Comparison of ENCODE assay signal across 9 mouse cellular contexts in genomic region chr9:44505824-44506467, GRCm38 (mm10). TPM values are rescaled to one million over a fixed set of nuclear protein-coding genes. Genes with fewer than 3 reads are reported as not detected.
DNase-seq lines count a peak whose midpoint lies in the region; ATAC-seq and TF ChIP-seq lines count a peak whose summit lies in the region.
"Had no signal": no experiment of that assay in that cellular context is flagged by ENCODE, and none has a peak within 500 bp of the region (broad histone marks: within the 10 kb centered on the region; RNA-seq: fewer than 3 reads in every experiment).

No protein-coding gene starts in this region.

- no peaks in the 10 kb centered on the region for H3K9me3 ChIP-seq in liver, embryonic 12.5 days (replicated peaks)

- H3K9ac ChIP-seq in liver, adult 2 months (ENCODE audit: low read depth, low read length): no peak overlapping the region
- no peak overlapping the region for H3K9ac ChIP-seq in liver, embryonic 12.5 days

- WGBS in liver, adult 2 months: 83% methylated on average over 23 of the region's 23 CpGs
- 69% methylated on average over 23 of the region's 23 CpGs for WGBS in bone marrow, adult 2 months
- 51% methylated on average over 23 of the region's 23 CpGs for WGBS in liver, embryonic 12.5 days (ENCODE audit: insufficient replicate concordance)

- peaks cover 13% of the 10 kb centered on the region for H3K36me3 ChIP-seq in liver, adult 2 months (ENCODE audit: control insufficient read depth, insufficient read depth, low read length)
- peaks cover 41% of the 10 kb centered on the region for H3K36me3 ChIP-seq in liver, embryonic 12.5 days

- intact Hi-C loops in gastrocnemius, postnatal 14 days (cut with DNase I; ENCODE audit: low total_unique reads): loop anchor here (5.0 kb wide), 3 partner anchors 34 to 146 kb away; no protein-coding TSS in a partner anchor

- peak; percentile 44 for DNase-seq in gastrocnemius, postnatal 14 days
- DNase-seq in gastrocnemius, adult 18-20 months (ENCODE audit: low spot score): no peak
- DNase-seq in liver, adult 2 months (ENCODE audit: extremely low read depth, low read depth, low spot score): no peak
- DNase-seq in liver: no peak
- DNase-seq in left cerebral cortex, adult 18-20 months (ENCODE audit: low spot score in 2 of 2): no peak
- no peak for DNase-seq in right cerebral cortex, postnatal 36 days (ENCODE audit: low spot score in 2 of 2)

- H3K79me2 ChIP-seq in liver, adult 2 months (ENCODE audit: control insufficient read depth, insufficient read depth, low read length): no peaks in the 10 kb centered on the region; the same call in 1 of the 2 replicates

- H3K27me3 ChIP-seq in liver, adult 2 months (ENCODE audit: control insufficient read depth, insufficient read depth, low read length): no peaks in the 10 kb centered on the region
- 0 out of 2 replicates have a peak, but pooled peaks cover 11% of the 10 kb centered on the region for H3K27me3 ChIP-seq in liver, embryonic 12.5 days (replicated peaks)

- ATAC-seq in liver, embryonic 12.5 days: no peak

- peak overlapping the region; percentile 39 for H3K4me2 ChIP-seq in liver, embryonic 12.5 days

- peaks cover 14% of the 10 kb centered on the region for H3K4me1 ChIP-seq in liver, adult 2 months (ENCODE audit: control insufficient read depth, insufficient read depth, low read length)
- no peaks in the 10 kb centered on the region; the same call in 1 of the 2 replicates for H3K4me1 ChIP-seq in bone marrow, adult 2 months (ENCODE audit: control insufficient read depth, insufficient read depth, low read length)
- H3K4me1 ChIP-seq in liver, embryonic 12.5 days: peaks cover 43% of the 10 kb centered on the region

- 0 out of 2 replicates have a peak, but pooled peaks have one; percentile 6 for TF ChIP-seq CTCF in liver, adult 2 months (IDR thresholded peaks at IDR 0.05; ENCODE audit: low read depth, low read length)
- peak; percentile 21; the same call in 1 of the 2 replicates for TF ChIP-seq CTCF in bone marrow, adult 2 months (IDR thresholded peaks at IDR 0.05; ENCODE audit: control insufficient read depth, insufficient read depth, low read length)

- TF ChIP-seq POLR2A in liver, adult 2 months (IDR thresholded peaks at IDR 0.05; ENCODE audit: extremely low read depth, insufficient read depth, low read length): no peak
- no peak for TF ChIP-seq POLR2A in bone marrow, adult 2 months (IDR thresholded peaks at IDR 0.05; ENCODE audit: borderline replicate concordance, control insufficient read depth, low read depth, low read length)

- H3K27ac ChIP-seq in liver, adult 2 months (replicated peaks; ENCODE audit: insufficient read depth, low read depth, low read length): no peak overlapping the region
- no peak overlapping the region for H3K27ac ChIP-seq in bone marrow, adult 2 months (ENCODE audit: control insufficient read depth, insufficient read depth, low read depth, low read length, poor library complexity)
- no peak overlapping the region for H3K27ac ChIP-seq in liver, embryonic 12.5 days

- no peak overlapping the region for H3K4me3 ChIP-seq in liver, adult 2 months (ENCODE audit: insufficient read depth, low read depth, low read length)
- no peak overlapping the region for H3K4me3 ChIP-seq in bone marrow, adult 2 months (replicated peaks; ENCODE audit: control insufficient read depth, low read depth, low read length)
- H3K4me3 ChIP-seq in liver, embryonic 12.5 days: no peak overlapping the region

RNA-seq across cellular contexts. Expression of gene Bcl9l, which starts 23.3 kb away (rescaled TPM):
- 10 to 100 TPM; 38.9 to 44.2 TPM for total RNA-seq in gastrocnemius, postnatal 14 days (2021)
- 10 to 100 TPM; 36.0 to 36.6 TPM for total RNA-seq in gastrocnemius, adult 18-20 months (2021)
- 5.4 and 5.9 TPM in 2 replicates for total RNA-seq in liver, adult 2 months (2014; rRNA removed)
- polyA plus RNA-seq in liver, adult 2 months (2012; rRNA removed): 26.0 and 27.9 TPM in 2 replicates
- 9.0 and 15.6 TPM in 2 replicates for polyA plus RNA-seq in bone marrow, adult 2 months (2011; ENCODE audit: insufficient read depth, insufficient read length, low replicate concordance, missing spikeins)
- 2.5 and 2.7 TPM in 2 replicates for polyA plus RNA-seq in liver, embryonic 12.5 days (2016; fragmentation: Nextera tagmentation; extraction: Ambion mirVana)
- total RNA-seq in left cerebral cortex, adult 18-20 months (2021): 10 to 100 TPM; 59.1 to 62.5 TPM

RNA-seq across cellular contexts. Expression of gene Upk2, which starts 51.2 kb away (rescaled TPM):
- total RNA-seq in gastrocnemius, postnatal 14 days (2021): under 1 TPM; 0.35 to 0.78 TPM
- under 1 TPM; 0.43 to 0.83 TPM for total RNA-seq in gastrocnemius, adult 18-20 months (2021)
- not detected in 2 replicates for total RNA-seq in liver, adult 2 months (2014; rRNA removed)
- polyA plus RNA-seq in liver, adult 2 months (2012; rRNA removed): not detected in 2 replicates
- polyA plus RNA-seq in bone marrow, adult 2 months (2011; ENCODE audit: insufficient read depth, insufficient read length, low replicate concordance, missing spikeins): not detected in 2 replicates
- not detected in 2 replicates for polyA plus RNA-seq in liver, embryonic 12.5 days (2016; fragmentation: Nextera tagmentation; extraction: Ambion mirVana)
- total RNA-seq in left cerebral cortex, adult 18-20 months (2021): not detected
- polyA plus RNA-seq: brain, embryonic 14.5 days had no signal

RNA-seq across cellular contexts. Expression of gene Cxcr5, which starts 55.7 kb away (rescaled TPM):
- total RNA-seq in gastrocnemius, postnatal 14 days (2021): not detected
- not detected for total RNA-seq in gastrocnemius, adult 18-20 months (2021)
- total RNA-seq in liver, adult 2 months (2014; rRNA removed): 0.18 and 0.20 TPM in 2 replicates
- 0.24 and 1.4 TPM in 2 replicates for polyA plus RNA-seq in liver, adult 2 months (2012; rRNA removed)
- polyA plus RNA-seq in bone marrow, adult 2 months (2011; ENCODE audit: insufficient read depth, insufficient read length, low replicate concordance, missing spikeins): 0.61 and 13.4 TPM in 2 replicates
- 0.05 TPM in 1 of 2 replicates, not detected in the other for polyA plus RNA-seq in liver, embryonic 12.5 days (2016; fragmentation: Nextera tagmentation; extraction: Ambion mirVana)
- total RNA-seq in left cerebral cortex, adult 18-20 months (2021): not detected
